Mouse (Mus musculus) midbrain, embryonic 15.5 days (tissue): ENCODE measurements around the gene Gabrb2. TPM values are rescaled to one million over a fixed set of nuclear protein-coding genes. Genes with fewer than 3 reads are reported as not detected.
A peak's percentile ranks its signal among the peaks of the same experiment; 100 is the strongest.

Experiments used
- ATAC-seq: fragments of 200-750 bp; cut with Nextera tagmentation; replicated peaks from 2 replicates; pipeline ENCODE4 v1.8.0; 2017; ENCODE audit warnings: moderate TSS enrichment
- H3K27ac ChIP-seq: fragments of 300-500 bp; sonication (generic); 2 replicates; pipeline ENCODE4 v1.5.1; 2015; ENCODE audit warnings: mild to moderate bottlenecking, inconsistent platforms
- H3K27me3 ChIP-seq: fragments of 300-500 bp; sonication (generic); replicated peaks from 2 replicates; pipeline ENCODE4 v1.6.1; 2015; ENCODE audit warnings: inconsistent platforms
- H3K36me3 ChIP-seq: fragments of 300-500 bp; sonication (generic); replicated peaks from 2 replicates; pipeline ENCODE4 v1.6.1; 2015; ENCODE audit warnings: inconsistent platforms
- H3K4me1 ChIP-seq: fragments of 300-500 bp; sonication (generic); 2 replicates; pipeline ENCODE4 v1.6.1; 2015; ENCODE audit warnings: inconsistent platforms
- H3K4me2 ChIP-seq: fragments of 300-500 bp; sonication (generic); 2 replicates; pipeline ENCODE4 v1.6.1; 2015; ENCODE audit warnings: inconsistent platforms, mild to moderate bottlenecking, moderate library complexity
- H3K4me3 ChIP-seq: fragments of 300-500 bp; sonication (generic); 2 replicates; pipeline ENCODE4 v1.5.1; 2015; ENCODE audit warnings: mild to moderate bottlenecking, inconsistent platforms
- H3K9ac ChIP-seq: fragments of 300-500 bp; sonication (generic); 2 replicates; pipeline ENCODE4 v1.6.1; 2015; ENCODE audit warnings: mild to moderate bottlenecking, inconsistent platforms
- H3K9me3 ChIP-seq: fragments of 300-500 bp; sonication (generic); 2 replicates; pipeline ENCODE4 v1.6.1; 2016; ENCODE audit warnings: inconsistent platforms
- WGBS: fragments of 180-500 bp; shearing (Covaris S2); methylation state at CpG from one replicate; pipeline ENCODE4 v1.1.7; 2015; ENCODE audit warnings: mixed read lengths; 5-methylcytosine and 5-hydroxymethylcytosine counted together
- polyA plus RNA-seq: library from polyadenylated mRNA; unstranded; fragments of >200 nt; fragmentation: Nextera tagmentation; extraction: Ambion mirVana; gene quantifications from 2 replicates; pipeline ENCODE4 v1.2.1, GENCODE M21; 2015

Gabrb2 gene
- 44.2 and 50.7 TPM in 2 replicates for polyA plus RNA-seq

DNA sequence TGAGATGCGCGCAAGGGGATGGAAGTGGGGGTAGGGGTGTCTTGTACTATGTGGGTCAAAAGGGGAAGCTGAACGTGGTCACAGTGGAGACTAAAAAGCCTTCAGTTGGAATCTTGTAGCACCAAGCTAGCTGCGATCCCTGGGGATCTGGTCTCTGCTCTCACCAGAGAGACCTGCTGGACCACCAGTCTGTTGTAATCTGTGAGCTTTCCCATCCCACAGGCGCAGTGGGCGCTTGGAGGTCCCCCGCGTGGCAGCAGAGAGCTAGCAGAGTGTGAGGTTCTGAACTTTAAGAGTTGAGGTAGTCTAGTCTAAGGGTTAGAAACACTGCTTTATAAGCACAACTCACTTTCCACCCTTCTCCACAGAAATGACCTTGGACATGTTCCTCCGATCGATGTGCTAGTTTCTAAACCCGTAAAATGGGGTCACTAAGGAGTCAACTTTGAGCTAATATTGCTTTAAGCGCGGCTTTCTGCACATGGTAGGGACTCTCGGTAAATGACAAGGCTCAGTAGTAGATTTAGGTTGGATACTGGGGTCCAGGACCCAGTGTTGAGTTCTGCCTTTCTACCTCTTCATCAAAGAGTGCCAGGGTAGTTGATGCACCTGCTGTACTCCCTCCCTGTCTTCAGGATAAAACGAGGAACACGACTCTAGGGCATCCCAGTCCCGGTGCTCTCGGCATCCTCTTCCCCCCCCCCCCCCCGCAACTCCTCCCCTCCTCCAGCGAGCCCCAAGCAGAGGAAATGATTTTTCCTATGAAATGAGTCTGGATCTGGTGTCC is at the start of gene Gabrb2:
TSS of gene Gabrb2 (plus strand) at position 762 of the 787 bp plus-strand sequence.
- H3K9ac ChIP-seq = peak within 1 kb of the TSS; percentile 73
- H3K36me3 ChIP-seq = no peaks in the 10 kb centered on the region
- peaks cover 22% of the 10 kb centered on the region for H3K4me1 ChIP-seq
- no peaks in the 10 kb centered on the region for H3K27me3 ChIP-seq
- peak within 1 kb of the TSS; percentile 95 for H3K27ac ChIP-seq
- WGBS = 26% methylated on average over 20 of the region's 20 CpGs
- peak within 1 kb of the TSS; percentile 69 for H3K4me2 ChIP-seq
- H3K4me3 ChIP-seq = peak within 1 kb of the TSS; percentile 72
- ATAC-seq = peak; percentile 12
- H3K9me3 ChIP-seq = no peaks in the 10 kb centered on the region

DNA sequence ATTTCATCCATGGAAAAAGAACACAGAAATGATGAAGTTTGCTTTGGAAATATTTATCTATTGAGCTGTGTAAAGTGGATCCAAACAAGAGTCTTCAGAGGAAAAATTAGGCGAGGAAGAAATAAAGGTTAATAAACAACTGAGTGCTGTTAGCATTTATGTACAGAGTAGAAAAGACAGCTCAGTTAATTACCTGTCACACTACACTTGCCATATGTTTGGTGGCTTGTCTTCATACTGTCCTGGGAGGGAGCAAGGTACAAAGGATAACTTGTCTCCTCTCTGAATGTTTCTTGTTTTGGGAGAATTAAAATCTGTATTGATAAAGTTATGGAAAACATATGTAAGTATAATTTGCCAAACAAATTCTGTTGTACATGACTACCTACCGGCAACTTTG is 40.6 kb upstream of the Gabrb2 start:
- H3K36me3 ChIP-seq = no peaks in the 10 kb centered on the region
- H3K4me3 ChIP-seq = no peak overlapping the region
- H3K9me3 ChIP-seq = no peaks in the 10 kb centered on the region
- 85% methylated on average over 2 of the region's 2 CpGs for WGBS
- H3K9ac ChIP-seq = no peak overlapping the region
- H3K4me2 ChIP-seq = no peak overlapping the region
- H3K4me1 ChIP-seq = no peaks in the 10 kb centered on the region
- no peak overlapping the region for H3K27ac ChIP-seq
- no peaks in the 10 kb centered on the region for H3K27me3 ChIP-seq
- ATAC-seq = no peak

DNA sequence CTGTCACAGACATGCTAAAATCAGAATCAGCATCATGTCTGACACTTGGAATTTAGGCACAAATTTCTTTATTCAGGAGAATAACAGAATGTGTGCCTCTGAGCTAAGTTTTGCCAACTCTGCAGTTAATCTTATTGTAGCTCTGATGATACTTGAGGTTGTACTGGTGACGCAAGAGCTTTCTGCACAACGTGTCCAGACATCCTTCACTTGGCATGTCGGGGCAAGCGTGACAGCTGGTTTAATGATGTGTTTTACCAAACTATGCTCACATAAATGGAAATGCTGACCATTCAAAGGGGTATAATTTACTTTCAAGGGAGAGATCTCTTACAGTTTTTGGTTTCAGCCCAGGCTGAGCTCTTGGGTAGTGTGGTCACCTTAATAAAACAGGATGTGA is 33.1 kb upstream of the Gabrb2 start:
- Histone ChIP-seq H3K4me2 (no peak overlapping the region), H3K4me1 (no peaks in the 10 kb centered on the region), H3K36me3 (no peaks in the 10 kb centered on the region), H3K9ac (no peak overlapping the region), H3K9me3 (no peaks in the 10 kb centered on the region), H3K27ac (no peak overlapping the region), H3K4me3 (no peak overlapping the region), H3K27me3 (no peaks in the 10 kb centered on the region)
- no peak for ATAC-seq
- 90% methylated on average over 4 of the region's 4 CpGs for WGBS

DNA sequence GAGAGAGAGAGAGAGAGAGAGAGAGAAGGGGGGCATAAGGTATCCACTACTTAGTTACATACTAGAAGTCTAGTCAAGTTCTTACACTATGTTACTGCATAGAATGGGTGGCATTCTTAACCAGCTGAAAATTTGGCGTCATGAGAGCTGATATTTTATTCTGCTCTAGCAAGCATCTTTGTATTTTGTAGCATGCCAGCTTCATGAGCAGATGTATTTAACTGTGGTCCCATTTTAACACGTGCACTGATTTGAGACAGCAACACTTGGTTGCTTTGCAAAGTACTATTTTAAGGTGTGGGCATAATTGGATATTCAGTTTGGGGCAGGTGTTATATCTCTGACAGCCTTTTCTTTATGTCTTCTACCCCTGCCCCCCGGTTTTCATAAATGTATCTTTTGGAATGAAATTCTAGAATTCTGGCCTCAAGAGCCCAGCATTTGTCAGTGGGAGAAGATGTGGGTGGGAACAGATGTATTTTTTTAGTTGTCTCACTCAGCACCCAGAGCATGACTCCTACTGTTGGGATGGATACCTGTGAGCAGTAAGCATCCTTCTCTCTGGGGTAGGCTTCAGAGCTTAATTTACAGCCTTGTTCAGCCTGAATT is 28.8 kb upstream of the Gabrb2 start:
- ATAC-seq = no peak
- Histone ChIP-seq H3K4me2 (no peak overlapping the region), H3K27me3 (no peaks in the 10 kb centered on the region), H3K27ac (no peak overlapping the region), H3K36me3 (no peaks in the 10 kb centered on the region), H3K4me3 (no peak overlapping the region), H3K9me3 (no peaks in the 10 kb centered on the region), H3K4me1 (no peaks in the 10 kb centered on the region), H3K9ac (no peak overlapping the region)
- 71% methylated on average over 3 of the region's 3 CpGs for WGBS

DNA sequence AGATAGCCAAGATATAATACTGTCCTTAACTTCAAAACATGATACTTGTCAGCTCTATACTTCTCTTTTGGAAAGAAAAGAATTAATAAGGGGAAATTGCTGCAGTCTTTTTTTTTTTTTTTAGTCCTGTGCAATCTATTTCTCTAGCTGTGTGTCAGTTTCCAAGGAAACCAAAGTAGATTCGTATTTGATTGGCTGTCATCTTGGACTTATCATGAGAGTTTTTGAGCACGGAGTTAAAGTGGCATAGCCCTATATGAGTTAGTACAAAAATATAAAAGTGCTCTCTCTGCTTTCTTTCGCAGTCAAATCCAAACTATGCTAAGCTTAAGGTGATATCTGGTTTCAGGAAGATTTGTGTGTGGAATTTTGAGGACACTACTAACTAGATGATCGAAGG is 26.1 kb upstream of the Gabrb2 start:
- H3K9me3 ChIP-seq = no peaks in the 10 kb centered on the region
- H3K4me3 ChIP-seq = no peak overlapping the region
- H3K27me3 ChIP-seq = no peaks in the 10 kb centered on the region
- no peak overlapping the region for H3K27ac ChIP-seq
- H3K4me1 ChIP-seq = no peaks in the 10 kb centered on the region
- no peaks in the 10 kb centered on the region for H3K36me3 ChIP-seq
- ATAC-seq = no peak
- 77% methylated on average over 4 of the region's 4 CpGs for WGBS
- H3K4me2 ChIP-seq = no peak overlapping the region
- no peak overlapping the region for H3K9ac ChIP-seq

DNA sequence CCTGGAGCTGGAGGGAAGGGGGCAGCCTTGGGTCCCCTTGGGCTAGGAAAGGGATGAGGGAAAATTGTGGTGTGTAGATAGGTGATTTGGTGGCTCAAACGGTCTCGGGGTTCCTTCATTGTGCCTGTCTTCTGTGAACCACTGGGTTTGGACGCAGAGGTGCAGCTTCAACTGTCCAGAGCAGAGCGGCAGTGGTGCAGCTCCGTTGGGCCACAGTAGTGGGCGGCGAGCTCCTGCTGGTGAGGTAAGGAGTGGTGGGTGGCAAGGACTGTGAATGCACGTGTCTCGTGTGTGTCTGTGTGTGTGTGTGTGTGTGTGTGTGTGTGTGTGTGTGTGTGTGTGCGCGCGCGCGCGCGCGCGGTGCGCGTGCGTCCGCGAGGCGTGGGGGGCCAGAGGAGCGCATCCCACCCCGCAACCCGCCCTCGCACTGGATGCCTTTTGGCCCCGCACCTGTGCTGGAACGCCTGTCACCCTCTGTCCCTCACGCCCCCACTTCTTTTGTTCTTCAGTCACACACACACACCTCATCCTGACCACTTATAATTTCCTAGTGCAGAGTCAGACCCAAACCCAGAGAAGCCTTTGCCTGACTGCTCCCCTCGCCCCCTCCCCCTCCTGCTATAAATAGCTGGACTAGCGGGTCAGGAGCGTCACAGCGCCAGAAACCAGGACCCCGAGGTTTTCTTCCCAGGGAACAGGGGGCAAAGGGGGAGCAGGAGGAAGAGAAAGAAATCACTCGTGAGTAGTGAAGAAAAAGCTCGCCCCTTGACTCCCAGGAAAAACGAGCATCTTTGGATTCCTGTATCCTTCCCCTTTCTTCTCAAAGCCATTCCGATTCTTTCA is 455 bp downstream of the Gabrb2 start:
- WGBS = under 1% methylated on average over 20 of the region's 40 CpGs
- ATAC-seq = peak; percentile 87
- H3K9me3 ChIP-seq = no peaks in the 10 kb centered on the region
- no peaks in the 10 kb centered on the region for H3K27me3 ChIP-seq
- H3K4me2 ChIP-seq = peak overlapping the region; percentile 69
- H3K36me3 ChIP-seq = no peaks in the 10 kb centered on the region
- H3K27ac ChIP-seq = peak overlapping the region; percentile 95
- peaks cover 26% of the 10 kb centered on the region for H3K4me1 ChIP-seq
- H3K9ac ChIP-seq = peak overlapping the region; percentile 73
- H3K4me3 ChIP-seq = peak overlapping the region; percentile 72

DNA sequence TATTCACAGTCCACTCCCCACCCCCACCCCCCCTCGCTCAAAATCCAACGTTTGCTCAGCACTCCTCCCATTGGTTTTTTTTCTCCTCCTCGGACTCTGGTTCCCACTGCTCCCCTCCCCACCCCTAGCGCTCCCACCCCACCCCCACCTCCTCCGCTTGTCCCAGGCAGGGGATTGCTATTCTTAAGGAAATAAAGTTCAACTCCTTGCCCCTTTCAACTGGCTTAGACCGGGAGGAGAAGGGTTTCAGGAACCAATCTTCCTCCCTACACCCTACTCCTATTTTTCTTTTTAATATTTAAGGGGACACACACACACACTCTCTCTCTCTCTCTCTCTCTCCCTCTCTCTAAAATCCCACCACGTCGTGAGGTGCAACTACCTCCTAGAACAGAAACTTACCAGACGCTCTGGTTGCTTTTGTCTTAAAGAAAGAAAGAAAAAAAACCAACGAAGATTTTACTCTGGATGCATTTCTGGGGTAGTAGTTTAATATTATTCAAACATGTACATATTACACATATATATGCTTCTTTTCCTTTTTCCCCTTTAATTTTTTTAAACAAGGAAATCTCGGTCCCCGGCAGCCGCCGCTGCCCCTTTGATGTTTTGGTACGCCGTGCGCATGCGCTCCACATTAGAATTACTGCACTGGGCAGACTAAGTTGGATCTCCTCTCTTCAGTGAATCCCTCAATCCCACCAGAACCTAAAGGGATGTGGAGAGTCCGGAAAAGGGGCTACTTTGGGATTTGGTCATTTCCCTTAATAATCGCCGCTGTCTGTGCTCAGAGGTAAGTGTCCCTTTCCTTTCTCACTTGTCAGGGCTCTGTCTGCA is 1.3 kb downstream of the Gabrb2 start:
- Histone ChIP-seq H3K4me3 (peak overlapping the region; percentile 72), H3K9me3 (no peaks in the 10 kb centered on the region), H3K9ac (peak overlapping the region; percentile 73), H3K27me3 (no peaks in the 10 kb centered on the region), H3K36me3 (no peaks in the 10 kb centered on the region), H3K4me2 (peak overlapping the region; percentile 69), H3K4me1 (peaks cover 26% of the 10 kb centered on the region), H3K27ac (peak overlapping the region; percentile 95)
- WGBS = under 1% methylated on average over 21 of the region's 21 CpGs
- ATAC-seq = peak; percentile 73

DNA sequence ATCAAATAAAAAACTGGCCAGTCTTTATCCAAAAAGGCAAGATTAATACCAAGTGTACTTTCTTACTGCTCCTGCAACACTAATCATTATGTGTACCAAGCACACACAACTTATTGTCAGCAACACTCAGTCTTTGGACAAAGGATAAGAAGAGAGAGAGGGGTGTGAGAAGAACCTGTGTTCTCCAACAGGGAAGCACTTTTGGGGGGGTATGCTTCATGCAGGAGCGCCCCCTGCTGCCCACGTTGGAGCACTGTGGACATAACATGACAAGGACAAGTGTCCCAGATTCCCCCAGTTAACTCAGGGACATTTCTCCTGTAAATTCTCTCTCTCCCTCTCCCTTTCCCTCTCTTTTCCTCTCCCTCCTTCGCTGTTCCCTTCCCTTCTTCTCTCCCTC is 3.7 kb downstream of the Gabrb2 start:
- Histone ChIP-seq H3K27ac (no peak overlapping the region), H3K4me3 (peak overlapping the region; percentile 12), H3K4me2 (peak overlapping the region; percentile 69), H3K9me3 (no peaks in the 10 kb centered on the region), H3K4me1 (peaks cover 26% of the 10 kb centered on the region), H3K9ac (no peak overlapping the region), H3K36me3 (no peaks in the 10 kb centered on the region), H3K27me3 (no peaks in the 10 kb centered on the region)
- no peak for ATAC-seq
- WGBS = 2% methylated on average over 3 of the region's 3 CpGs

DNA sequence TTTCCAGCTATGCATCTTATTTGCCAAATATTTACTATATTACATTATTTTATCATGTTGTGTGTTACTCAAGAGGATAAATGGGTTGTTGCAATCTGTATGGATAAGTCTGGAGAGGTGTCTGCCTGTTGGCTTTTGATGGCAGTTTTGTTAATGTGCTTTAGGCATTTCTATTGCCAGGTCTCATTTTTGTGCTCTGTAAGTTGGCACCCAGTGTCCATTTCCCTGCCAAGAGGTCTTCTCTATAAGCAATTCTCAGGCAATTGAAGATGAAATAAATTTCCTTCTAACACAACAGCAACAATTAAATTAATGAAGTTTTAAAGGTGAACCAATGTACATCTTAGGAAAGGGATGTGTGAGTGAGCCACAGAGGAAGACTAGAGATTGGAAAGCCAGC is 11.9 kb downstream of the Gabrb2 start:
- H3K9me3 ChIP-seq = no peaks in the 10 kb centered on the region
- H3K4me1 ChIP-seq = no peaks in the 10 kb centered on the region
- no peak overlapping the region for H3K27ac ChIP-seq
- no peaks in the 10 kb centered on the region for H3K36me3 ChIP-seq
- H3K27me3 ChIP-seq = no peaks in the 10 kb centered on the region
- H3K4me2 ChIP-seq = no peak overlapping the region
- H3K9ac ChIP-seq = no peak overlapping the region
- ATAC-seq = no peak
- no peak overlapping the region for H3K4me3 ChIP-seq

DNA sequence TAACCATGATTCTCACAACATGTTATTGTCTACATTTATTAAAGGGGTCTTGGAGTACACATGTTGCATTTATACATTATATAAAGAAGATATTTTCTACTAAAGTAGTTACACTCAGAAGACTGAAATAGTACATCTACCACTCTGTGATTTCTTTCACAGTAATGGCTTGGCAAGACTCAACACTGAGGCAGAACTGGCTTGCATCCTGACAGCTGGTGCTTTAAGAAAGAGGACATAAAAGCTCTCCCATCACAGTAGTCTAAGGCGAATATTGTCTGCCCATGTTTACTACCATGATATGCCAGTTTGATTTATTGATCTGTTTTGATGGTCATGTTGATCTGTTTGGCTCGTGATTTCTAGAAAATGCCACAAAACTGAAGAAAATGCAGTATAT is 19.4 kb downstream of the Gabrb2 start:
- H3K4me1 ChIP-seq = no peaks in the 10 kb centered on the region
- ATAC-seq = no peak
- H3K36me3 ChIP-seq = no peaks in the 10 kb centered on the region
- H3K4me2 ChIP-seq = no peak overlapping the region
- H3K4me3 ChIP-seq = no peak overlapping the region
- H3K27me3 ChIP-seq = no peaks in the 10 kb centered on the region
- no peak overlapping the region for H3K27ac ChIP-seq
- no peaks in the 10 kb centered on the region for H3K9me3 ChIP-seq
- WGBS = 87% methylated on average over 2 of the region's 2 CpGs
- no peak overlapping the region for H3K9ac ChIP-seq

DNA sequence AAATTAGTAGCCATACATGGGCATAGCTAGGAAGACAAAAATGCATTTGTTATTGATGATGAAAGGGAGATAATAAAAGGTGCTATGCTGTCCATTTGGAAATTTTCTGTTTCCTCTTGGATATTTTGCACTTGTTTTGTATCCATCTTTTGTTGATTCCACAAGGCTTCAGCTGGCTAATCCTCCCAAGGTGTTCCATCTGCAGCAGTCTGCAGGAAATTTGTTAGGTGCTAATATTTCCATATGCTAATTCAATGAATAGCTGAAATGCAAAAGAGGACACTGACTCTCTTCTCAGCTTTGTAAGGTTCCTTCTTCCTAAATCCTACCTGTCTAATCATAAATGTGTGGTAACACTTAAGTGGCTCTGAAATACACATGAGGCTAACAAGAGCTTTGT is 24.1 kb downstream of the Gabrb2 start:
- Histone ChIP-seq H3K9me3 (no peaks in the 10 kb centered on the region), H3K4me1 (no peaks in the 10 kb centered on the region)

DNA sequence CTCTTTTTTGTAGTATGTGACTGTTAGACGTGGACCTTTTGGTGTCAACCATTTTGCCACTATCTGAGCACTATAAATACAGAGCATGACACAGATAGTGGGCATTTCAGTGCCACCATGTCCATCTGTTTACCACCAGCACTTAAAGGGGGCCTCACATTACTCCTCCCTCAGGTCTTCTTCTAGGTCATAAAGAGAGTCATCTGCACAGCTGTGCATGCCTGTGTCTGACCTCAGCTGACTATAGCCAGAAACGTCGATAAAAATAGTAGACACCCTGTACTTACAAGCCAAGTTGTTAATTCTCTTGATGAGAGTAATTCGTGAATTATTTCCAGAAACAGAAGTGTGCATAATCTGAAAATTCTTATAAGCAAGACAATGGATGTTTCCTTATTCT is 29.4 kb downstream of the Gabrb2 start:
- ATAC-seq = no peak

More for the DNA sequence above, 24.1 kb downstream of the Gabrb2 start:
- H3K4me3 ChIP-seq = no peak overlapping the region
- H3K9ac ChIP-seq = no peak overlapping the region
- H3K27ac ChIP-seq = no peak overlapping the region
- H3K36me3 ChIP-seq = no peaks in the 10 kb centered on the region
- H3K27me3 ChIP-seq = no peaks in the 10 kb centered on the region
- no peak overlapping the region for H3K4me2 ChIP-seq
- no peak for ATAC-seq

More for the DNA sequence above, 29.4 kb downstream of the Gabrb2 start:
- 88% methylated on average over 4 of the region's 4 CpGs for WGBS
- no peak overlapping the region for H3K4me3 ChIP-seq
- H3K27me3 ChIP-seq = no peaks in the 10 kb centered on the region
- H3K4me1 ChIP-seq = no peaks in the 10 kb centered on the region
- no peak overlapping the region for H3K4me2 ChIP-seq
- H3K27ac ChIP-seq = no peak overlapping the region
- no peaks in the 10 kb centered on the region for H3K36me3 ChIP-seq
- H3K9ac ChIP-seq = no peak overlapping the region
- H3K9me3 ChIP-seq = no peaks in the 10 kb centered on the region
